Mouse (Mus musculus) monocyte, adult 59 days (primary cell): Measurements from ENCODE around the gene Siglecg. TPM values are rescaled to one million over a fixed set of nuclear protein-coding genes. Genes with fewer than 3 reads are reported as not detected.

ENCODE experiments used
- total RNA-seq, 2 experiments: library from RNA; stranded (reverse); gene quantifications; one replicate each; pipeline ENCODE4 v1.2.4; 2023

Gene Siglecg
- 1 to 10 TPM; 8.9 to 9.6 TPM for total RNA-seq

DNA sequence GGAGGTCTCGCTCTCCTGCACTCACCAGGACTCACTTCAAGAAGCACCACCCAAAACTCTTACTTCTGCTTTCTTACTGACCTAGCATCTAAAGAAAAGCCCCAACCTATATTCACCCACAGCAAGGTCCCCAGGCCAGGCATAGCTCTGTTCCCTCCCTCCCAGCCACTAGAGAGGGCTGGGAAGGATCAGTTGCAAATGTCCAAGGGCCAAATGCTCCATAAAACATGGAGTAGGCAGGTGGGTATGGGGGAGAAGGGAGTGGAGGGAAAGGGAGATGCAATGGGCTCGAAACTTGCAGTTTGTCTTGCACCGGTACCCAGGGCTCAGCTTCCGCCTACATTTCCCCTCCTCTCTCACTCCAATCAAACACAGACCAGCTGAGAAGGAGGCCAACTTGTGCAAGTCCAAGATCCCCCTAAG is at the start of gene Siglecg:
TSS of gene Siglecg (plus strand) at position 74 of the 423 bp plus-strand sequence.

GRCm38 (mm10) chr7:43427406-43427805 is 19.4 kb downstream of the Siglecg start, which contains the start of gene Lim2:
Lim2 (plus strand) TSS chr7:43427670.

DNA sequence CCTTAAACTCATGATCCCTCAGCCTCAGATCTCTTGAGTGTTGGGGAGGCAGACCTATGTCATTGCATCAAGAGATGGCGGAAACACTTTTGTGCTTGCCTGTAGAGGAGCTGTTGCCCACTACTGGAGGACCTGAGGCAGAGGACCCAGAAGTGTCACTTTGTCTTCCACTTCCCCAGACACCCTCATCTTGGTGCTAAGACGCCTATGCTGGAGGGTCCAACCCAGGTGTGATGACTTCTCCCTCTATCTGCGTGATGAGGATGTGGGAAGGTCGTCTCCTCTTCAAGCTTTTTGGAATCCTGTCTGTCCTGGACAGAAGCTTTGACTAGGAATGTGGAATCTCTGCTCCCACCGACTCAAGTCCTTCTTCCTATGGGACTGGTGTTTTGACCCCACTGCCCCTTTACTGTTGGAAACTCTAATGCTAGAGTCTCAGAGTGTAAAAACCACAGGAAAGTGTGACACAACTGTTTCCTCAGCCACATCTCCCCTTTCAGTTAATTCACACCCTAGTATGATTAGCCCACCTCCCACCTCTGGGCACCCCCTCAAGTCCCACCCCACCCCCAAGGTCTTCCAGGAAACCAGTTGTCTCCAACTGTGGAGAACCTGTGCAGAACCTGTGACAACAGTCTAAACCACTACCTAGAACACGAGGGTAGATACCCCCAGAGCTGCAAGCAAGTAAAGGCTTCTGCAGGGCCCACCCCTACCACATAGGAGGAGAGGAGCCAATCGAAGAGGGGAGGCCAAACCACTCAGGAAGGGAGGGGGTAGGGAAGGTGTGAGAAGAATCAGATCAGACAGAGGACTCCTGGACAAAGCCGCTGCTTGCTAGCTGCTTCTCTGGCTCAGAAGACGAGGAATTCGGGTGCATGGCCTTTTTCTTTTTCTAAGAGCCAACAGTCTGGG is 28.6 kb downstream of the Siglecg start, which contains the start of gene Nkg7:
TSS of gene Nkg7 (plus strand) at position 733 of the 915 bp plus-strand sequence.

DNA sequence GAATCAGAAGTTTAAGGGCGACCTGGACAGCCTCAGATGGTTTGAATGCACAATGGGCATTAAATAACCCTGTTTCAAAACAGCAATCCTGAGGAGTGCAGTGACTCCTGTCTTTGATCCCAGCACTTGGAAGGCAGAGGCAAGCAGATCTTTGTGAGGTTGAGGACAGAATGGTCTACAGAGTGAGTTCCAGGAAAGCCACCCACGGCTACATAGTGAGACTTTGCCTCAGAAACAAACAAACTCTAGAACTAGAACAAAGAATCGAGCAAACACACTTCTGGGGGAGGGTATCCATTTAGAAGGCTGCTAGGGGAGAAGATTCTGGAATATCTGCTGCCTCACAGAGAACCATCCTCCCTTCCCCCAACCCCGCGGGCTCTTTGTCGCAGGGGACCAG is 32.5 kb downstream of the Siglecg start, which contains the start of gene Cldnd2:
TSS of gene Cldnd2 (plus strand) at position 301 of the 400 bp plus-strand sequence.

DNA sequence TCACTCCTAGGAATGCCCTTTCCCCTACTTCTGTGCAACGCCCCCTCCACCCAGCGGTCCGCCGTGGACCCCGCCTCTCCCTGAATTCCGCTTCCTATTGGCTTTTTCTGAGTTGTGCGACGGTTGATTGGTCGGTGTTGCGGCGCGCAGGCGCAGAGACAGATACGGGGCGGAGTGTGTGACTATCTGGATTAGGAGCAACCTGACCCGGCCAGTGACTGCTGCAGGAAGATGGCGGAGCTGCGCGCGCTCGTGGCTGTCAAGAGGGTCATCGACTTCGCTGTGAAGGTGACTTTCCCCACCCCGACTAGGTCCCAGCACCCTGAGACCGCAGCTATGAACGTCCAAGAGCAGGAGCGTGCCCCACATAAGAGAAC is 35.9 kb downstream of the Siglecg start, which contains the start of the genes Etfb and Gm45233:
TSS of gene Etfb (plus strand) at position 167 of the 377 bp plus-strand sequence.
TSS of gene Gm45233 (plus strand) at position 212 of the 377 bp plus-strand sequence.

GRCm38 (mm10) chr7:43462851-43463250 is 54.8 kb downstream of the Siglecg start, which contains the start of gene Vsig10l:
Vsig10l (plus strand) TSS chr7:43463151.

Other genes with a start within 250 kb of the Siglecg start
- gene Zfp715, start 94.9 kb upstream of the Siglecg start, total RNA-seq = 10 to 100 TPM; 19.0 to 21.5 TPM
- under 1 TPM in 1 of 2 experiments, not detected in 1; 0.55 TPM for gene Siglecf, start 56.9 kb upstream of the Siglecg start, total RNA-seq
- gene Lim2, start 19.5 kb downstream of the Siglecg start, total RNA-seq = not detected
- under 1 TPM in 1 of 2 experiments, not detected in 1; 0.81 TPM for gene Nkg7, start 28.9 kb downstream of the Siglecg start, total RNA-seq
- gene Cldnd2, start 32.6 kb downstream of the Siglecg start, total RNA-seq = not detected
- gene Etfb, start 35.9 kb downstream of the Siglecg start, total RNA-seq = 10 to 100 TPM; 70.6 to 73.5 TPM
- not detected for gene Gm45233, start 35.9 kb downstream of the Siglecg start, total RNA-seq
- 1 to 10 TPM; 4.6 to 6.6 TPM for gene Vsig10l, start 54.9 kb downstream of the Siglecg start, total RNA-seq
- not detected for gene Iglon5, start 81.9 kb downstream of the Siglecg start, total RNA-seq
- gene 4931406B18Rik, start 97.7 kb downstream of the Siglecg start, total RNA-seq = not detected
- gene Cd33, start 136.2 kb downstream of the Siglecg start, total RNA-seq = 10 to 100 TPM; 61.6 to 75.0 TPM
- gene Zfp658, start 154.1 kb downstream of the Siglecg start, total RNA-seq = 10 to 100 TPM; 10.2 to 11.0 TPM
- gene Zfp719, start 171.4 kb downstream of the Siglecg start, total RNA-seq = 10 to 100 TPM; 10.5 to 10.7 TPM
- 1 to 10 TPM in 1 of 2 experiments, not detected in 1; 1.2 TPM for gene Zfp819, start 199.0 kb downstream of the Siglecg start, total RNA-seq
- not detected for gene Ceacam18, start 226.5 kb downstream of the Siglecg start, total RNA-seq